Mouse (Mus musculus): ENCODE measurements at regions not wholly inside any gene's neighbourhood (a gene's known extent, or its start where the extent isn't known, plus 50 kb on each side); places are given as distances from the start of the nearest gene placed in this dataset.

DNA sequence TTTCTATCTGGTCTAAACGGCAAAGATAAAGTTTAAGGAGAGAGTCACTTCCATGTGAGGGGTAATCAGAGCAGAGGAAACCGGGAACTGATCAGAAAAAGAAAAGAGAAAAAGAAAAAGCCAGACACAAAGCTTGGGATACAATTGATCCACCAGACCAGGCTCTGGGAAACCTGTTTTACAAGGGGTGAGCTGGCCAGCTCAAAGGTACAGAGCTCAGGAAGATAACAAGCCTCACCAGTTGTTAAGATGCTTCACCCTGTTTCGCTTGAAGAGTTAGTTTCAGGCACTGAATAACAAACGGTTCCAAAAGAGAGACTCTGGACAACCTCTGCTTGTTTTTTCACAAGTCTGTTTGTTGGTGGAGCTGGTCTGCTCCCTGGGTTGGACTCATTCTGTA, 92.9 kb upstream of the Magi3 start:
- WGBS: 65% methylated on average over 4 of the region's 4 CpGs
- no peak for DNase-seq
- TF ChIP-seq CTCF (conservative IDR thresholded peaks at IDR 0.05; ENCODE audit: insufficient read depth, insufficient read length, low read depth, low read length) (no peak), POLR2A (IDR thresholded peaks at IDR 0.05; ENCODE audit: low read depth, low read length) (no peak)
- H3K36me3 ChIP-seq (ENCODE audit: control insufficient read depth, insufficient read depth, low read length): no peaks in the 10 kb centered on the region
- H3K4me1 ChIP-seq (ENCODE audit: control insufficient read depth, insufficient read depth, low read length): no peaks in the 10 kb centered on the region; the same call in 1 of the 2 replicates
- H3K4me3 ChIP-seq (ENCODE audit: insufficient read depth, low read depth, low read length): no peak overlapping the region
- H3K27ac ChIP-seq (ENCODE audit: insufficient read depth, low read depth, low read length): no peak overlapping the region
- no peaks in the 10 kb centered on the region for H3K27me3 ChIP-seq (replicated peaks; ENCODE audit: control insufficient read depth, insufficient read depth, low read length)

DNA sequence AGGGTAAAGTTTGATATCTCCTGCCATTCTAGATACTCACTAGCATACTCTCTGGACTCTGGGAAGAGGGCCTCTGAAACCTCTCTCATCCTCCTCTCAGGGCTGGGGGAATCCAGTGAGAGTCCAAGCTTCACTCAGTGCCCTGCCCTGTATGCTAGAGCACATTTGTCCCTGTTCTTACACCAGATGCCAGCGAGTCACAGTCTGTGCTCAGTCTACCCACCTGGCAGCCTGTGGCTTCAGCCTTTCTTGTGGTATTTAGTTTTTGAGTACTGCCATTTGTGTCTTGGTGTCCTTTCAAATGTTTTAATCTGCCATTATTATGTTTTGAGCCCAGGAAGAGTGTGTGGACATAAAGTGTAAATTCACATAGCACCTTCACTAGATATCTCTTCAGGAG, 86.8 kb upstream of the Magi3 start:
- no peaks in the 10 kb centered on the region for H3K27me3 ChIP-seq (replicated peaks; ENCODE audit: control insufficient read depth, insufficient read depth, low read length)
- 98% methylated on average over 1 of the region's 1 CpGs for WGBS

DNA sequence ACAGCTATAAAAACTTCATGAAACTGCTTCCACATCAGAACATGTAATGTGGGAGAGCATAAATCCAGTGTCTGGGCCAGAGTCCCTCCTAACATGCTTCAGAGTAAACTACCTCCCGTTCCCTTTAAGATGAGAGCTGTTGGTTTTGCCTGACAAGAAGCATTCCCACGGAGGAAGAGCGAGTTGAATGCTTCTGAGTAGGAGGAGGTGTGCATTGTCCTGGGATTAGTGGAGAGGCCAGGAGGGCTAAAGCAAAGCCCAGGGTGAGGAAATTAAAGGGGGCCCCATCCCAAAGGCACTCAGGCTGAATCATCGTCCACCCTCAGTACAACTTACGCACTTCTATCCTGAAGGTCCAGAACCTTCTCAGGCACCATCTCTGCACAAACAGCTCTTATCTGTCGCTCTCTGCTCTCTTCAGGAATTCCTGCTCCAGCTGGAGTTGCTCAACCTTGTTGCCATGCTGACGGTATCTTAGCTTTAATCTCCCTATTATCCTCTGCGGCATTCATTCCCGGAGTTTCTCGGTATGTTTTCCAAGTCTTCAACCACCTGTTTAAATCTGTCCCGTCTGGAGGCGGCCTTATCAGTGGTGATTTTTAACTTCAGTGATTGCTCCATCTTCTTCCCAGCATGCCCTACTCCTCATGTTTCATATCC, 85.9 kb upstream of the Magi3 start:
- no peak for TF ChIP-seq POLR2A (IDR thresholded peaks at IDR 0.05; ENCODE audit: low read depth, low read length)
- no peak for TF ChIP-seq CTCF (conservative IDR thresholded peaks at IDR 0.05; ENCODE audit: insufficient read depth, insufficient read length, low read depth, low read length)
- 49% methylated on average over 12 of the region's 12 CpGs for WGBS
- Histone ChIP-seq H3K27me3 (replicated peaks; ENCODE audit: control insufficient read depth, insufficient read depth, low read length) (no peaks in the 10 kb centered on the region), H3K4me3 (ENCODE audit: insufficient read depth, low read depth, low read length) (no peak overlapping the region), H3K4me1 (ENCODE audit: control insufficient read depth, insufficient read depth, low read length) (peaks cover 3% of the 10 kb centered on the region), H3K27ac (ENCODE audit: insufficient read depth, low read depth, low read length) (no peak overlapping the region), H3K36me3 (ENCODE audit: control insufficient read depth, insufficient read depth, low read length) (no peaks in the 10 kb centered on the region)
- DNase-seq: no peak

More for the DNA sequence above, 86.8 kb upstream of the Magi3 start:
- TF ChIP-seq POLR2A (IDR thresholded peaks at IDR 0.05; ENCODE audit: low read depth, low read length) (no peak), CTCF (conservative IDR thresholded peaks at IDR 0.05; ENCODE audit: insufficient read depth, insufficient read length, low read depth, low read length) (no peak)
- H3K27ac ChIP-seq (ENCODE audit: insufficient read depth, low read depth, low read length): no peak overlapping the region
- peaks cover 3% of the 10 kb centered on the region for H3K4me1 ChIP-seq (ENCODE audit: control insufficient read depth, insufficient read depth, low read length)
- no peak for DNase-seq
- no peak overlapping the region for H3K4me3 ChIP-seq (ENCODE audit: insufficient read depth, low read depth, low read length)
- H3K36me3 ChIP-seq (ENCODE audit: control insufficient read depth, insufficient read depth, low read length): no peaks in the 10 kb centered on the region

DNA sequence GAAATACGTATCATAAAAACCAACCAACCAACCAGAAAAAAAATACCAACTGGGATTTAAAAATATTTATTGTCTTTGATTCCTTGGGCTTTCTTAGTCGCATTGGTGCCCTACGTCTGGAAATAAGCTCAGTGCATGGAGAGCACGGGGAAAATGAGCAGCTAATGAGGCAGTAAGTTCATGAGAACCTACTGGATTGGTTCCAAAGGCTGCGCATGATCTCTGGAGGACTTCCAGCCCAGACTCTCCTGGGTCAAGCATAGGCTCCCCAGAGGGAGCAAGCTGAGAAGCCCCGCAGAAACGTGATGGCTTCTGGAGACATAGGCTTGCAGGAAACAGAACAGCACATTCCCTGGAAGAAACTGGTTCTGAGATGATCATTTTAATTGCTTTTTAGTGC, 83.4 kb upstream of the Magi3 start:
- 25% methylated on average over 7 of the region's 7 CpGs for WGBS
- Histone ChIP-seq H3K36me3 (ENCODE audit: control insufficient read depth, insufficient read depth, low read length) (no peaks in the 10 kb centered on the region), H3K27ac (ENCODE audit: insufficient read depth, low read depth, low read length) (no peak overlapping the region), H3K4me1 (ENCODE audit: control insufficient read depth, insufficient read depth, low read length) (peaks cover 3% of the 10 kb centered on the region), H3K27me3 (replicated peaks; ENCODE audit: control insufficient read depth, insufficient read depth, low read length) (no peaks in the 10 kb centered on the region), H3K4me3 (ENCODE audit: insufficient read depth, low read depth, low read length) (no peak overlapping the region)
- peak; percentile 92 for DNase-seq
- TF ChIP-seq CTCF (conservative IDR thresholded peaks at IDR 0.05; ENCODE audit: insufficient read depth, insufficient read length, low read depth, low read length) (no peak), POLR2A (IDR thresholded peaks at IDR 0.05; ENCODE audit: low read depth, low read length) (no peak)

DNA sequence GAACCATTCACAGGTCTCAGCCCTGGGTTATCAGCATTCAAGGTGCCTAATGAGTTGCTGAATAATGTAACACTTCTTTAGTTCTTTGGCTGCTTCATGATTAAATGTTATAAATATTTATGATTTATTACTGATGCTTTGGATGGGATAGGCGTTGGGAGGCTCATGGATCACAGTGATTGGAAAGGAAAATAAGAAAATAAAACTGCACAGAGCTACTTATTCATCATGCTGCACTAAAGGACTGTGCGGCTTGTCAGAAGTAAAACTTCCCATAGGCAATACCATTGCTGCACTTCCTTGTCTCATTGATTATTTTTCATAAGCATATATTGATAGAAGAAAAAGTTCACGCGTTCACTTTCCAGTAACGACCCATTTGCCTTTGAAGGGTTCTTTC, 80.0 kb upstream of the Magi3 start:
- Histone ChIP-seq H3K4me3 (ENCODE audit: insufficient read depth, low read depth, low read length) (no peak overlapping the region), H3K27me3 (replicated peaks; ENCODE audit: control insufficient read depth, insufficient read depth, low read length) (no peaks in the 10 kb centered on the region), H3K36me3 (ENCODE audit: control insufficient read depth, insufficient read depth, low read length) (no peaks in the 10 kb centered on the region), H3K27ac (ENCODE audit: insufficient read depth, low read depth, low read length) (no peak overlapping the region), H3K4me1 (ENCODE audit: control insufficient read depth, insufficient read depth, low read length) (peaks cover 6% of the 10 kb centered on the region)
- DNase-seq: no peak
- TF ChIP-seq CTCF (conservative IDR thresholded peaks at IDR 0.05; ENCODE audit: insufficient read depth, insufficient read length, low read depth, low read length): no peak
- TF ChIP-seq POLR2A (IDR thresholded peaks at IDR 0.05; ENCODE audit: low read depth, low read length): no peak
- 93% methylated on average over 5 of the region's 5 CpGs for WGBS

DNA sequence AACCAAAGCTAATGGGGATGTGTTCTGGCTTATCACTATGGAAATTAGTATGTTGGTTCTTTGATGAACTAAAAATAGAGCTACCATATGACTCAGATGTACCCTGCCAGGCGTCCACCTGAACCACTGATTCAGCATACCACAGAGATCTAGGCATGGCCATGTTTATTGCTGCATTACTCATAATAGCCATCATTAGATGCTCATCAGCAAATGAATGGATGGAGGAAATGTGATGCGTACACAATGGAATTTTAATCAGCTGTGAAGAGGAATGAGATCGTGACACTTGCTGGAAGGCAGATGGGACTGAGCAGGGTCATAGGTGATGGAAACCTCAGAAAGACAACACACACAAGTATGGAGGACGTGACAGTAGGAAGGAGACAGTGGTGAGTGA, 78.7 kb upstream of the Magi3 start:
- peaks cover 8% of the 10 kb centered on the region for H3K4me1 ChIP-seq (ENCODE audit: control insufficient read depth, insufficient read depth, low read length)
- no peak for DNase-seq
- 68% methylated on average over 4 of the region's 4 CpGs for WGBS
- no peaks in the 10 kb centered on the region for H3K36me3 ChIP-seq (ENCODE audit: control insufficient read depth, insufficient read depth, low read length)
- TF ChIP-seq POLR2A (IDR thresholded peaks at IDR 0.05; ENCODE audit: low read depth, low read length) (no peak), CTCF (conservative IDR thresholded peaks at IDR 0.05; ENCODE audit: insufficient read depth, insufficient read length, low read depth, low read length) (no peak)
- no peak overlapping the region for H3K27ac ChIP-seq (ENCODE audit: insufficient read depth, low read depth, low read length)
- no peaks in the 10 kb centered on the region for H3K27me3 ChIP-seq (replicated peaks; ENCODE audit: control insufficient read depth, insufficient read depth, low read length)
- H3K4me3 ChIP-seq (ENCODE audit: insufficient read depth, low read depth, low read length): no peak overlapping the region

DNA sequence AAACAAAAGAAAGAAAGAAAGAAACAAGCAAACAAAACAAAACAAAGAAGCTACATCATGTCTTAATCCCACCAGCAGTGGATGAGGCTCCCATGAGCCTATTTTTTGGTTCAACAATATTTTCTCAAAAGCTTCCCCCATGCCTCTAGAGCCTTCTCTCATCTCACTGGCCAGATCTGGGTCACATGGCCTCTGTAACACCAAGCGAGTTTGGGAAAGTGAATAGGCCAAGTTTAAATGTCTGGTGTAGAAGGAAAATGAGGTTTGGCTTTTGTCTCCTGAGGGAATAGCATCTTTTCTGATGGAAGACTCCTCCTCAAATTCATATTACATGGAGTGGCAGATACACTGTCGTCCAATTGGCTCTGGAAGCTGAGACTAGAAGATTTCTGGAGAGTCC, 78.2 kb upstream of the Magi3 start:
- H3K27me3 ChIP-seq (replicated peaks; ENCODE audit: control insufficient read depth, insufficient read depth, low read length): no peaks in the 10 kb centered on the region
- WGBS: 97% methylated on average over 2 of the region's 2 CpGs
- H3K4me1 ChIP-seq (ENCODE audit: control insufficient read depth, insufficient read depth, low read length): peaks cover 5% of the 10 kb centered on the region
- no peak overlapping the region for H3K27ac ChIP-seq (ENCODE audit: insufficient read depth, low read depth, low read length)
- no peak overlapping the region for H3K4me3 ChIP-seq (ENCODE audit: insufficient read depth, low read depth, low read length)
- TF ChIP-seq POLR2A (IDR thresholded peaks at IDR 0.05; ENCODE audit: low read depth, low read length): no peak
- TF ChIP-seq CTCF (conservative IDR thresholded peaks at IDR 0.05; ENCODE audit: insufficient read depth, insufficient read length, low read depth, low read length): no peak
- DNase-seq: no peak
- no peaks in the 10 kb centered on the region for H3K36me3 ChIP-seq (ENCODE audit: control insufficient read depth, insufficient read depth, low read length)

Data from kidney, adult 2 months (tissue).